Mouse (Mus musculus) liver, postnatal 0 days (tissue): ENCODE measurements around the gene Rprd1b.

Experiments
- CTCF ChIP-seq: sonication (generic); IDR thresholded peaks from 2 replicates; pipeline ENCODE4 v1.5.1; 2016; ENCODE audit warnings: antibody characterized with exemption, low read depth
- EP300 ChIP-seq: IDR thresholded peaks from 2 replicates; pipeline ENCODE4 v1.6.1; 2016; ENCODE audit warnings: antibody characterized with exemption, low read depth, mild to moderate bottlenecking

- TF ChIP-seq CTCF (no peak), EP300 (no peak)
These were observed 1.7 kb downstream of the Rprd1b start for GRCm38 (mm10) chr2:158030007-158030406.
